Mouse (Mus musculus) ES-Bruce4 (cell line): ENCODE results near the gene Klhl26.

Source experiments
- CTCF ChIP-seq: IDR thresholded peaks from one replicate; pipeline ENCODE4 v1.8.1; 2011; ENCODE audit warnings: low read depth, low read length
- POLR2A ChIP-seq: IDR thresholded peaks from one replicate; pipeline ENCODE4 v1.8.1; 2011; ENCODE audit warnings: low read length; ENCODE audit not compliant: insufficient read depth

DNA sequence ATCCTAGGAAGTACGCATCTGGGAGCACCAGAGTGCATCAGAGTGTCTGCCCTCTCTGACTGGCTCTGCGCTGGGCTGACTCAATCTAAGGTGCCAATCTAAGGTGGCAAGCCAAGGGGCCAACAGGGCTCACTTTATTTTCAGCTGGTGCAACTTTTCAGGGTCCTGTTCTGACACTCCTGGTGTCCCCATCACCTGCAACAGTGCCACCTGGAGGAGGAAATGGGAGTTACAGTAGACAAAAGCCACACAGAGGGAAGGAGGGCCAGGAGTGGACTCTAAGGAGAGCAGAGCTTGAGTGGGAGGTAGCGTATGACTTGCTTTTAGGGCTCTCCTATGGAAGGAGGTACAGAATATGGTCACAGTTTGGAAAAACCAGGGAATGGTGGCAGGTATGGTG, 28.1 kb upstream of the Klhl26 start:
- TF ChIP-seq POLR2A (no peak), CTCF (peak; percentile 77)
